Mouse (Mus musculus): ENCODE data around the gene Coa3. TPM values are rescaled to one million over a fixed set of nuclear protein-coding genes. Genes with fewer than 3 reads are reported as not detected.
"Not testable (repeated sequence)": the region's sequence is repeated elsewhere in the genome, so short reads cannot be mapped to it uniquely, and the experiment has no call there.

Coa3 gene
- total RNA-seq (2014; rRNA removed) = 146 and 154 TPM in 2 replicates
- 214 and 225 TPM in 2 replicates for polyA plus RNA-seq (2015; fragmentation: Nextera tagmentation; extraction: Ambion mirVana)

- TF ChIP-seq CTCF (IDR thresholded peaks at IDR 0.05; ENCODE audit: low read depth) = peak; percentile 46
- Histone ChIP-seq H3K4me1 (ENCODE audit: insufficient read depth, low read length) (peaks cover 18% of the 10 kb centered on the region), H3K9me3 (ENCODE audit: low read length) (no peaks in the 10 kb centered on the region), H3K36me3 (ENCODE audit: insufficient read depth, low read length) (no peaks in the 10 kb centered on the region), H3K27me3 (ENCODE audit: insufficient read depth, low read length) (no peaks in the 10 kb centered on the region), H3K9ac (replicated peaks; ENCODE audit: low read length) (peak within 1 kb of the TSS; percentile 77), H3K4me3 (ENCODE audit: low read length) (peak within 1 kb of the TSS; percentile 65), H3K27ac (peak within 1 kb of the TSS; percentile 71; the same call in 1 of the 2 replicates), H3K4me2 (ENCODE audit: low read depth, low read length) (peak within 1 kb of the TSS; percentile 69)
- DNase-seq (ENCODE audit: low spot score) (peak; percentile 96), ATAC-seq (peak; percentile 97)
- 11% methylated on average over 45 of the region's 45 CpGs for WGBS
Measured at GRCm38 (mm10) chr11:101278223-101279192, at the start of gene Coa3, which contains the start of gene Cntd1. TSS of gene Coa3 (minus strand) at chr11:101279114. TSS of gene Cntd1 (plus strand) at chr11:101279012.

DNA sequence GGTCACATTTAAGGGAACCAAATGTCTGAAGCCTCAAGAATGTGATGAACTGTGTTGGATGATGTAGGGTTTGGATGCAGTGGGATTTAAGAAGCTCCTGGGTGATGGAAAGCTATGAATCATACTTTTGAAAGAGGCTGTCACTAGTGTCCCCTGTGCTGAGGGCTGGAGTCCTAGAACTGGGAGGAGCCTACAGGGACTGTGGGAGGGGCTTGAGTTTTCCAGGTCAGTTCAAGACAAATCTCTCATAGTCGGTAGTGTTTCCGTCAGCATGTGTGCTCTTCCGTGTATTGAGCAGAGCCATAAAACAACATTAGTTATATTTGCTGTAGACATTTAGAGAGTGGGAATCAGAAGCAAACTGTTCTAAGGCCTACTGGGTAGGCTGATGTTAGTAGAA lies 48.4 kb upstream of the Coa3 start:
- Histone ChIP-seq H3K9ac (replicated peaks; ENCODE audit: low read length) (no peak overlapping the region), H3K9me3 (ENCODE audit: low read length) (no peaks in the 10 kb centered on the region), H3K4me2 (ENCODE audit: low read depth, low read length) (no peak overlapping the region), H3K27ac (no peak overlapping the region), H3K27me3 (ENCODE audit: insufficient read depth, low read length) (no peaks in the 10 kb centered on the region), H3K4me1 (ENCODE audit: insufficient read depth, low read length) (no peaks in the 10 kb centered on the region), H3K4me3 (ENCODE audit: low read length) (no peak overlapping the region), H3K36me3 (ENCODE audit: insufficient read depth, low read length) (peaks cover 23% of the 10 kb centered on the region; the same call in 1 of the 2 replicates)
- no peak for ATAC-seq
- no peak for DNase-seq (ENCODE audit: low spot score)
- WGBS = 44% methylated on average over 3 of the region's 3 CpGs
- TF ChIP-seq CTCF (IDR thresholded peaks at IDR 0.05; ENCODE audit: low read depth) = no peak

DNA sequence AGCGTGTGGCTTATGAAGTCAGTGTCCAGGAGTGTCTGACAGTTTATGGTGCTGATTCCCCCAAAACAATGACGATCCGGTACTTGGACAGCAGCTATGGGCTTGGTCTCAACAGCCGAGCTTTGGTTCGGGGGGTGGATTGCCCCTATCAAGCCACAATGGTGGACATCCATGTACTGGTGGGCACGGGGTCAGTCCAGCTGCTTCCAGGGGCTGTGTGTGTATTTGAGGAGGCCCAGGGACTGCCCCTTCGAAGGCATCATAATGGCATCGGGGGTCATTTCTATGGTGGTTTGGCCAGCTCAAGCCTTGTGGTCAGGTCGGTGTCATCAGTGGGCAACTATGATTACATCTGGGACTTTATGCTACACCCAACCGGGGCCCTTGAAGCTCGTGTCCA lies 47.2 kb upstream of the Coa3 start:
- ATAC-seq (no peak), DNase-seq (ENCODE audit: low spot score) (no peak)
- H3K4me3 ChIP-seq (ENCODE audit: low read length) = no peak overlapping the region
- H3K4me2 ChIP-seq (ENCODE audit: low read depth, low read length) = no peak overlapping the region
- no peak overlapping the region for H3K27ac ChIP-seq
- WGBS = 88% methylated on average over 11 of the region's 11 CpGs
- H3K4me1 ChIP-seq (ENCODE audit: insufficient read depth, low read length) = no peaks in the 10 kb centered on the region
- no peaks in the 10 kb centered on the region for H3K27me3 ChIP-seq (ENCODE audit: insufficient read depth, low read length)
- H3K9ac ChIP-seq (replicated peaks; ENCODE audit: low read length) = no peak overlapping the region
- no peaks in the 10 kb centered on the region for H3K9me3 ChIP-seq (ENCODE audit: low read length)
- H3K36me3 ChIP-seq (ENCODE audit: insufficient read depth, low read length) = peaks cover 35% of the 10 kb centered on the region
- TF ChIP-seq CTCF (IDR thresholded peaks at IDR 0.05; ENCODE audit: low read depth) = no peak

DNA sequence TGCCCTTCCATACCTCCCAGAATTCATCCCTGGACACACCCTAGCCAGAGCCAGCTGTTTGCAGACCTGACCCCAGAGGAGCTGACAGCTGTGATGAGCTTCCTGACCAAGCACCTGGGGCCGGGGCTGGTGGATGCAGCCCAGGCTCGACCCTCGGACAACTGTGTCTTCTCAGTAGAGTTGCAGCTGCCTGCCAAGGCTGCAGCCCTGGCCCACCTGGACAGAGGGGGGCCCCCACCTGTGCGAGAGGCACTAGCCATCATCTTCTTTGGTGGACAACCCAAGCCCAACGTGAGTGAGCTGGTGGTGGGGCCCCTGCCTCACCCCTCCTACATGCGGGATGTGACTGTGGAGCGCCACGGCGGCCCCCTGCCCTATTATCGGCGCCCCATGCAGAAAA lies 46.3 kb upstream of the Coa3 start:
- H3K36me3 ChIP-seq (ENCODE audit: insufficient read depth, low read length) = peaks cover 42% of the 10 kb centered on the region
- H3K4me3 ChIP-seq (ENCODE audit: low read length); H3K27ac ChIP-seq; H3K9me3 ChIP-seq (ENCODE audit: low read length); DNase-seq (ENCODE audit: low spot score); H3K4me1 ChIP-seq (ENCODE audit: insufficient read depth, low read length); ATAC-seq; H3K4me2 ChIP-seq (ENCODE audit: low read depth, low read length); H3K9ac ChIP-seq (replicated peaks; ENCODE audit: low read length); H3K27me3 ChIP-seq (ENCODE audit: insufficient read depth, low read length): not testable (repeated sequence)
- WGBS = 90% methylated on average over 11 of the region's 11 CpGs

GRCm38 (mm10) chr11:101324763-101325162 lies 45.8 kb upstream of the Coa3 start, which contains the start of gene Aoc2:
TSS of gene Aoc2 (plus strand) at chr11:101325063.
- H3K27ac ChIP-seq = no peak within 1 kb of the TSS
- H3K27me3 ChIP-seq (ENCODE audit: insufficient read depth, low read length) = no peaks in the 10 kb centered on the region
- WGBS = 89% methylated on average over 5 of the region's 5 CpGs
- no peak within 1 kb of the TSS for H3K4me2 ChIP-seq (ENCODE audit: low read depth, low read length)
- H3K9ac ChIP-seq (replicated peaks; ENCODE audit: low read length) = no peak within 1 kb of the TSS
- H3K36me3 ChIP-seq (ENCODE audit: insufficient read depth, low read length) = peaks cover 46% of the 10 kb centered on the region
- DNase-seq (ENCODE audit: low spot score) (no peak), ATAC-seq (no peak)
- no peak for TF ChIP-seq CTCF (IDR thresholded peaks at IDR 0.05; ENCODE audit: low read depth)
- no peak within 1 kb of the TSS for H3K4me3 ChIP-seq (ENCODE audit: low read length)
- H3K4me1 ChIP-seq (ENCODE audit: insufficient read depth, low read length) = no peaks in the 10 kb centered on the region
- no peaks in the 10 kb centered on the region for H3K9me3 ChIP-seq (ENCODE audit: low read length)

DNA sequence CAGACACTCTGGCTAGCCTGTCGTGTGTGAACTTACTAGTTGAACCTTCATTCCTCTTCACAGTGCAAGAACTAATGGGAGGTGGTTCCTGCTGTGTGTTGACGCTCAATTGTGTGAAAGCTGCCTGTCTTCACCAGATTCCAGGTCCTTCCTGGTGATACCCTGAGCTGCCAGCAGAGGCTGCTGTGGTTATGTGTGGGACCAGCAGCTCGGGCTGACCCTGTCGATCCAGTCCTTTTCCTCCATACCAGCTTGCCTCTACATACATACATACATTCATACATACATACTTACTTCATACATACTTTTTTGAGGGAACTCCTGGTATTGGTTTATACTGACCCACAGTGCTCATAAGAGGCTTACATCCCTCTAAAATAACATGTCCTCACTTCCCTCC lies 44.7 kb upstream of the Coa3 start:
- H3K27me3 ChIP-seq (ENCODE audit: insufficient read depth, low read length) = no peaks in the 10 kb centered on the region
- H3K9me3 ChIP-seq (ENCODE audit: low read length) = no peaks in the 10 kb centered on the region
- H3K9ac ChIP-seq (replicated peaks; ENCODE audit: low read length) = no peak overlapping the region
- DNase-seq (ENCODE audit: low spot score) (peak; percentile 81), ATAC-seq (peak; percentile 76)
- no peaks in the 10 kb centered on the region for H3K4me1 ChIP-seq (ENCODE audit: insufficient read depth, low read length)
- 7% methylated on average over 4 of the region's 4 CpGs for WGBS
- H3K36me3 ChIP-seq (ENCODE audit: insufficient read depth, low read length) = peaks cover 52% of the 10 kb centered on the region
- no peak overlapping the region for H3K27ac ChIP-seq
- TF ChIP-seq CTCF (IDR thresholded peaks at IDR 0.05; ENCODE audit: low read depth) = peak; percentile 98
- no peak overlapping the region for H3K4me3 ChIP-seq (ENCODE audit: low read length)
- no peak overlapping the region for H3K4me2 ChIP-seq (ENCODE audit: low read depth, low read length)

Data from hindbrain, postnatal 0 days (tissue).